Mouse (Mus musculus): ENCODE results near the gene Oaz1.

Oaz1 gene

GRCm38 (mm10) chr10:80845055-80845693, 18.7 kb downstream of the Oaz1 start:
- DNase-seq (ENCODE audit: extremely low read depth, low read depth, low spot score) = no peak

- DNase-seq (ENCODE audit: extremely low read depth, low read depth, low spot score) = no peak
These were observed 19.3 kb downstream of the Oaz1 start for GRCm38 (mm10) chr10:80845732-80846131.

GRCm38 (mm10) chr10:80848571-80848970, 22.1 kb downstream of the Oaz1 start:
- DNase-seq (ENCODE audit: extremely low read depth, low read depth, low spot score) = no peak

GRCm38 (mm10) chr10:80854913-80855748, 28.7 kb downstream of the Oaz1 start, which contains the start of the genes Lsm7 and Sppl2b:
Gene Lsm7, minus strand, starts transcription at chr10:80855209.
Gene Sppl2b, plus strand, starts transcription at chr10:80855275.
- DNase-seq (ENCODE audit: extremely low read depth, low read depth, low spot score) = no peak

- no peak for DNase-seq (ENCODE audit: extremely low read depth, low read depth, low spot score)
These were observed 29.3 kb downstream of the Oaz1 start for GRCm38 (mm10) chr10:80855749-80856073.

- no peak for DNase-seq (ENCODE audit: extremely low read depth, low read depth, low spot score)
These were observed 29.8 kb downstream of the Oaz1 start for GRCm38 (mm10) chr10:80856267-80856666.

- no peak for DNase-seq (ENCODE audit: extremely low read depth, low read depth, low spot score)
These were observed 30.5 kb downstream of the Oaz1 start for GRCm38 (mm10) chr10:80856908-80857307.

- no peak for DNase-seq (ENCODE audit: extremely low read depth, low read depth, low spot score)
These were observed 30.9 kb downstream of the Oaz1 start for GRCm38 (mm10) chr10:80857386-80857785.

- DNase-seq (ENCODE audit: extremely low read depth, low read depth, low spot score) = no peak
These were observed 31.4 kb downstream of the Oaz1 start for GRCm38 (mm10) chr10:80857848-80858247.

- no peak for DNase-seq (ENCODE audit: extremely low read depth, low read depth, low spot score)
These were observed 32.0 kb downstream of the Oaz1 start for GRCm38 (mm10) chr10:80858350-80858935.

GRCm38 (mm10) chr10:80862305-80862704, 35.8 kb downstream of the Oaz1 start:
- DNase-seq (ENCODE audit: extremely low read depth, low read depth, low spot score) = no peak

- no peak for DNase-seq (ENCODE audit: extremely low read depth, low read depth, low spot score)
These were observed 38.0 kb downstream of the Oaz1 start for GRCm38 (mm10) chr10:80864446-80864845.

GRCm38 (mm10) chr10:80870993-80871392, 44.5 kb downstream of the Oaz1 start:
- DNase-seq (ENCODE audit: extremely low read depth, low read depth, low spot score) = no peak

GRCm38 (mm10) chr10:80871581-80871980, 45.1 kb downstream of the Oaz1 start, which contains the start of gene Tmprss9:
Gene Tmprss9, plus strand, starts transcription at chr10:80871848.
- DNase-seq (ENCODE audit: extremely low read depth, low read depth, low spot score) = no peak

GRCm38 (mm10) chr10:80874035-80874434, 47.6 kb downstream of the Oaz1 start:
- DNase-seq (ENCODE audit: extremely low read depth, low read depth, low spot score) = no peak

- DNase-seq (ENCODE audit: extremely low read depth, low read depth, low spot score) = no peak
These were observed 49.6 kb downstream of the Oaz1 start for GRCm38 (mm10) chr10:80876028-80876427.

GRCm38 (mm10) chr10:80876594-80876993, 50.1 kb downstream of the Oaz1 start:
- no peak for DNase-seq (ENCODE audit: extremely low read depth, low read depth, low spot score)
